Mouse (Mus musculus) ES-E14 (cell line): ENCODE data around the gene Myom1. TPM values are rescaled to one million over a fixed set of nuclear protein-coding genes. Genes with fewer than 3 reads are reported as not detected.

ENCODE experiments used
- DNase-seq: peaks from one replicate; pipeline ENCODE4 v3.0.0-alpha.2; 2013; ENCODE audit warnings: low read depth, low spot score
- H3K27ac ChIP-seq: 2 replicates; pipeline ENCODE4 v1.5.1; 2012; ENCODE audit warnings: low read depth, mild to moderate bottlenecking, low read length, moderate library complexity, mixed read lengths; ENCODE audit not compliant: poor library complexity, insufficient read depth, severe bottlenecking
- H3K36me3 ChIP-seq: 2 replicates; pipeline ENCODE4 v1.6.1; 2012; ENCODE audit warnings: mild to moderate bottlenecking, low read length, moderate library complexity, mixed read lengths; ENCODE audit not compliant: control insufficient read depth, poor library complexity, insufficient read depth, severe bottlenecking
- H3K4me1 ChIP-seq, 2 experiments: fragments of 150-350 bp in 1 of 2; sonication (generic) in 1 of 2; 2 replicates each; pipeline ENCODE4 v1.6.1; 2012; ENCODE audit warnings: low read length in 2 of 2, mild to moderate bottlenecking in 1 of 2, mixed read lengths in 1 of 2; ENCODE audit not compliant: control insufficient read depth in 2 of 2, insufficient read depth in 2 of 2, poor library complexity in 1 of 2
- H3K4me3 ChIP-seq, 2 experiments: fragments of 150-350 bp in 1 of 2; sonication (generic) in 1 of 2; 2 replicates each; pipeline ENCODE4 v1.5.1; 2012; ENCODE audit warnings: low read length in 2 of 2, low read depth in 1 of 2, mild to moderate bottlenecking in 1 of 2, mixed read lengths in 1 of 2; ENCODE audit not compliant: insufficient read depth in 1 of 2, poor library complexity in 1 of 2, severe bottlenecking in 1 of 2
- H3K9ac ChIP-seq: 2 replicates; pipeline ENCODE4 v1.6.1; 2012; ENCODE audit warnings: low read depth, mild to moderate bottlenecking, low read length, mixed read lengths; ENCODE audit not compliant: poor library complexity, insufficient read depth, severe bottlenecking
- H3K9me3 ChIP-seq: fragments of 150-350 bp; sonication (generic); 2 replicates; pipeline ENCODE4 v1.6.1; 2012; ENCODE audit warnings: low read depth, mild to moderate bottlenecking, low read length; ENCODE audit not compliant: control insufficient read depth, insufficient read depth
- CHD2 ChIP-seq: IDR thresholded peaks from 2 replicates; pipeline ENCODE4 v1.6.1; 2014; ENCODE audit warnings: mild to moderate bottlenecking, low read depth, low read length, inconsistent platforms
- HCFC1 ChIP-seq: IDR thresholded peaks from 2 replicates; pipeline ENCODE4 v1.6.1; 2012; ENCODE audit warnings: low read length, inconsistent platforms, borderline replicate concordance; ENCODE audit not compliant: insufficient read depth
- MAFK ChIP-seq: IDR thresholded peaks from 2 replicates; pipeline ENCODE4 v1.6.1; 2014; ENCODE audit warnings: mild to moderate bottlenecking, low read depth, low read length, inconsistent platforms; ENCODE audit not compliant: insufficient read depth
- ZC3H11A ChIP-seq: IDR thresholded peaks from 2 replicates; pipeline ENCODE4 v1.6.1; 2012; ENCODE audit warnings: low read depth, mild to moderate bottlenecking, inconsistent platforms, low read length, borderline replicate concordance
- ZNF384 ChIP-seq: IDR thresholded peaks from 2 replicates; pipeline ENCODE4 v1.6.1; 2012; ENCODE audit warnings: low read depth, low read length, inconsistent platforms
- in situ Hi-C, 2 experiments: fragments of 600-800 bp; cut with MboI; formaldehyde crosslinking; loops; one replicate each; pipeline ENCODE4 v1.15.1; 2025; ENCODE audit warnings: low sequenced_read_pairs in 2 of 2, inconsistent platforms in 1 of 2; ENCODE audit not compliant: unreplicated experiment in 2 of 2
- total RNA-seq: library from RNA; depleted of rRNA; stranded (reverse); fragments of 300-350 nt; gene quantifications from 2 replicates; pipeline ENCODE4 v1.2.3, GENCODE M21; 2012

Gene Myom1
- total RNA-seq, 1 experiment: 3.3 TPM

- Histone ChIP-seq H3K36me3 (no peaks in the 10 kb centered on the region), H3K4me3 (no peak overlapping the region), H3K4me1 (no peaks in the 10 kb centered on the region), H3K27ac (no peak overlapping the region), H3K9me3 (no peaks in the 10 kb centered on the region), H3K9ac (no peak overlapping the region)
- no peak for DNase-seq
- in situ Hi-C loops: no loop called here
- TF ChIP-seq HCFC1: no peak
- TF ChIP-seq CHD2: no peak
- TF ChIP-seq ZC3H11A: no peak
- no peak for TF ChIP-seq MAFK
- no peak for TF ChIP-seq ZNF384
Measured at GRCm38 (mm10) chr17:71040582-71040880, 38.1 kb downstream of the Myom1 start.

GRCm38 (mm10) chr17:71042645-71043044, 40.2 kb downstream of the Myom1 start:
- no peak overlapping the region for H3K27ac ChIP-seq
- in situ Hi-C loops: no loop called here
- no peaks in the 10 kb centered on the region for H3K9me3 ChIP-seq
- no peaks in the 10 kb centered on the region for H3K4me1 ChIP-seq
- no peaks in the 10 kb centered on the region for H3K36me3 ChIP-seq
- no peak for TF ChIP-seq CHD2
- no peak for TF ChIP-seq MAFK
- TF ChIP-seq ZC3H11A: no peak
- no peak for TF ChIP-seq ZNF384
- no peak for TF ChIP-seq HCFC1
- DNase-seq: no peak
- H3K4me3 ChIP-seq: no peak overlapping the region
- H3K9ac ChIP-seq: no peak overlapping the region

DNA sequence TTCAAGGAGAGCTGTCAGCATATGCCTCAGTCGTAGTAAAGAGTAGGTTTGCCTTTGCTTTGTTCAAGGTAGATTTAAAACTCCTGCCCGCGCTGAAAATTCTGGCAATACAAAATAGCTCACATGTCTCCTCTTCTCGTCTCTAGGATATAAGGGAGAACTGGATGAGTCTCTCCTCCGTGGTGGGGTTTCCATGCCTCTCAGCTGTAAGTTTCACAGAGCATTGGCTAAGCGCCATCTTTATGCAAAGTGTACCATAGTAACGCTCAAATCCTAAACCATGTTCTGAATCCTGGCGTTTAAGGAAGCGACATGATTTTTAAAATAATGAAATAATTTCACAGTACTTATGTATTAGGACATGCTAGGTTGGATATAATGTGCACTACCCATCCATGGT, 43.2 kb downstream of the Myom1 start:
- in situ Hi-C loops: no loop called here
- no peak overlapping the region for H3K27ac ChIP-seq
- no peaks in the 10 kb centered on the region for H3K9me3 ChIP-seq
- no peaks in the 10 kb centered on the region for H3K4me1 ChIP-seq
- H3K9ac ChIP-seq: no peak overlapping the region
- no peak for DNase-seq
- H3K4me3 ChIP-seq: no peak overlapping the region
- H3K36me3 ChIP-seq: no peaks in the 10 kb centered on the region
- no peak for TF ChIP-seq ZNF384
- no peak for TF ChIP-seq CHD2
- no peak for TF ChIP-seq ZC3H11A
- TF ChIP-seq HCFC1: no peak
- TF ChIP-seq MAFK: no peak

DNA sequence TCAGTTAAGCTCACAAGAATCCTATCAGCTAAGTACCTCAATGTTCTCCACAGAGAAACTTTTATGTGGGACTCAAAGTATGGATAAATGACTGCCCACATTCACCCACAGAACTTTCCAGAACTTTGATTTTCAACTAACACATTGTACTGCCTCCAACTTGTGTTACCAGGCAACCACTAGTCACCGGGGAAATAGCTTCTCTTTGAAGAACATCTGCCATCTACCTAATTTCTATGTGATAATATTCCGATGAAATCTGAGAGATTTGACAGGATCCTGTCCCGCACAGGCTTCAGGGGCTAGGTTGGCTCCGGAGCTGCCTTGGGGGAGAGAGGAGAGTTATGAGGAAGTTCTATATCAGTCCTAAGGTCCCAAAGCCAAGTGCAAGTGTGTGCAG, 44.4 kb downstream of the Myom1 start:
- no peak for DNase-seq
- in situ Hi-C loops: no loop called here
- TF ChIP-seq ZC3H11A (no peak), MAFK (no peak), HCFC1 (no peak), CHD2 (no peak), ZNF384 (no peak)
- no peaks in the 10 kb centered on the region for H3K9me3 ChIP-seq
- no peaks in the 10 kb centered on the region for H3K4me1 ChIP-seq
- H3K27ac ChIP-seq: no peak overlapping the region
- no peaks in the 10 kb centered on the region for H3K36me3 ChIP-seq
- no peak overlapping the region for H3K4me3 ChIP-seq
- no peak overlapping the region for H3K9ac ChIP-seq

- no peak overlapping the region for H3K27ac ChIP-seq
- H3K4me3 ChIP-seq: no peak overlapping the region
- in situ Hi-C loops: no loop called here
- no peaks in the 10 kb centered on the region for H3K36me3 ChIP-seq
- no peaks in the 10 kb centered on the region for H3K9me3 ChIP-seq
- H3K9ac ChIP-seq: no peak overlapping the region
- TF ChIP-seq ZNF384 (no peak), ZC3H11A (no peak), HCFC1 (no peak), CHD2 (no peak), MAFK (no peak)
- DNase-seq: no peak
- no peaks in the 10 kb centered on the region for H3K4me1 ChIP-seq
Measured at GRCm38 (mm10) chr17:71049292-71049691, 46.9 kb downstream of the Myom1 start.
